In genomic region chr12:82467641-82468040, GRCm38 (mm10) we compare ENCODE assay signal across 8 mouse cellular contexts.
DNase-seq lines count a peak whose midpoint lies in the region; ATAC-seq and TF ChIP-seq lines count a peak whose summit lies in the region.

No protein-coding gene starts in this region.

- no peak for ATAC-seq in erythroid progenitor cell, adult 5-6 weeks (replicated peaks; ENCODE audit: low FRiP score, poor library complexity, severe bottlenecking)

- intact Hi-C loops in gastrocnemius, postnatal 14 days (cut with DNase I; ENCODE audit: low total_unique reads): loop anchor here (5.0 kb wide), 1 partner anchor 290 kb away; no protein-coding TSS in a partner anchor
- intact Hi-C loops in left cerebral cortex, postnatal 36 days (cut with DNase I): loop anchor here (5.0 kb wide), 2 partner anchors 125 to 295 kb away; no protein-coding TSS in a partner anchor

- peak; percentile 19; the same call in 1 of the 2 replicates for TF ChIP-seq CTCF in brain, embryonic 14.5 days (IDR thresholded peaks at IDR 0.05; ENCODE audit: borderline replicate concordance, extremely low read depth, insufficient read depth, insufficient read length)

- DNase-seq in gastrocnemius, postnatal 14 days: peak; percentile 18
- DNase-seq in gastrocnemius, adult 8-10 months (ENCODE audit: low spot score in 2 of 2): no peak
- peak; percentile 32 for DNase-seq in 3T3-L1 (ENCODE audit: low read depth, low spot score)
- DNase-seq in brain, embryonic 14.5 days (ENCODE audit: low read depth): peak; percentile 58
- peak; percentile 39 to 60 for DNase-seq in left cerebral cortex, postnatal 36 days (ENCODE audit: low spot score in 2 of 2)
- no peak for DNase-seq in ovary, postnatal 36 days (ENCODE audit: low spot score)
- DNase-seq in ovary, postnatal 10 days (ENCODE audit: low spot score): no peak

- TF ChIP-seq POLR2A in brain, embryonic 14.5 days (IDR thresholded peaks at IDR 0.05; ENCODE audit: borderline replicate concordance, extremely low read depth, insufficient read depth, insufficient read length, poor library complexity, severe bottlenecking): no peak

Comparison
In these comparisons a context has a peak if more than half of its experiments do, and no peak if none do; other contexts are left out.
1. DNase-seq: peak in gastrocnemius, postnatal 14 days (single experiment), 3T3-L1 (single experiment), brain, embryonic 14.5 days (single experiment) and left cerebral cortex, postnatal 36 days (2 of 2); none in gastrocnemius, adult 8-10 months (0 of 2), ovary, postnatal 36 days (single experiment) and ovary, postnatal 10 days (single experiment).